Mouse (Mus musculus): ENCODE data around the gene Mrpl21.

- TF ChIP-seq POLR2A (IDR thresholded peaks at IDR 0.05; ENCODE audit: low read depth, low read length) (no peak), CTCF (conservative IDR thresholded peaks at IDR 0.05 in 1 of 2, IDR thresholded peaks at IDR 0.05 in 1 of 2; ENCODE audit: low read depth in 2 of 2, low read length in 2 of 2) (no peak), ETS1 (conservative IDR thresholded peaks at IDR 0.05; ENCODE audit: low read depth, low read length) (no peak), ZC3H11A (IDR thresholded peaks at IDR 0.05; ENCODE audit: low read depth, low read length) (no peak), MAX (IDR thresholded peaks at IDR 0.05; ENCODE audit: low read length) (no peak), TCF12 (IDR thresholded peaks at IDR 0.05; ENCODE audit: low read depth, low read length) (no peak), EP300 (IDR thresholded peaks at IDR 0.05; ENCODE audit: low read length) (no peak), MXI1 (IDR thresholded peaks at IDR 0.05; ENCODE audit: low read depth, low read length) (no peak), MAZ (IDR thresholded peaks at IDR 0.05; ENCODE audit: low read depth, low read length) (no peak), ELF1 (IDR thresholded peaks at IDR 0.05; ENCODE audit: low read depth, low read length) (no peak), BHLHE40 (IDR thresholded peaks at IDR 0.05; ENCODE audit: low read depth, low read length) (no peak), MYC (IDR thresholded peaks at IDR 0.05; ENCODE audit: low read depth, low read length) (no peak), RAD21 (IDR thresholded peaks at IDR 0.05; ENCODE audit: low read depth, low read length) (no peak), SIN3A (IDR thresholded peaks at IDR 0.05; ENCODE audit: low read length) (no peak)
These were observed 56.5 kb downstream of the Mrpl21 start for GRCm38 (mm10) chr19:3339187-3339586.
